Mouse (Mus musculus) gastrocnemius, adult 18-20 months (tissue): ENCODE data around the gene Filip1l. TPM values are rescaled to one million over a fixed set of nuclear protein-coding genes. Genes with fewer than 3 reads are reported as not detected.

Experiments
- DNase-seq: peaks from one replicate; pipeline ENCODE4 v3.0.0; 2021; ENCODE audit warnings: low spot score
- long read RNA-seq, 2 experiments: library from polyadenylated mRNA; stranded (forward); transcript quantifications; one replicate each; pipeline ENCODE4 v2.0.0; 2021
- total RNA-seq, 2 experiments: library from RNA; stranded (reverse); gene quantifications; 2 replicates each; pipeline ENCODE4 v1.2.3; 2021

The Filip1l gene
- total RNA-seq: 10 to 100 TPM; 44.0 to 60.2 TPM
- long read RNA-seq, experiment 1, full-length matches to known transcripts: 16 of 22 reads
- long read RNA-seq, experiment 1, partial matches to known transcripts: 1 of 22 reads
- long read RNA-seq, experiment 1, other reads (novel, unspliced or antisense): 5 of 22 reads
- long read RNA-seq, experiment 2, full-length matches to known transcripts: 13 of 20 reads
- long read RNA-seq, experiment 2, partial matches to known transcripts: 2 of 20 reads
- long read RNA-seq, experiment 2, other reads (novel, unspliced or antisense): 5 of 20 reads

GRCm38 (mm10) chr16:57352751-57353150 is at the start of gene Filip1l:
Filip1l (plus strand) TSS chr16:57353093.
- peak; percentile 44 for DNase-seq

- DNase-seq: no peak
Measured at GRCm38 (mm10) chr16:57303716-57304115, 49.2 kb upstream of the Filip1l start.

GRCm38 (mm10) chr16:57305463-57305862 is 47.4 kb upstream of the Filip1l start:
- DNase-seq: no peak

GRCm38 (mm10) chr16:57312130-57312529 is 40.8 kb upstream of the Filip1l start:
- no peak for DNase-seq

- no peak for DNase-seq
Measured at GRCm38 (mm10) chr16:57313487-57313886, 39.4 kb upstream of the Filip1l start.

- DNase-seq: no peak
Measured at GRCm38 (mm10) chr16:57314236-57314635, 38.7 kb upstream of the Filip1l start.

- no peak for DNase-seq
Measured at GRCm38 (mm10) chr16:57315026-57315425, 37.9 kb upstream of the Filip1l start.

- no peak for DNase-seq
Measured at GRCm38 (mm10) chr16:57317127-57317526, 35.8 kb upstream of the Filip1l start.

GRCm38 (mm10) chr16:57317882-57318636 is 34.8 kb upstream of the Filip1l start:
- DNase-seq: no peak

GRCm38 (mm10) chr16:57318637-57319125 is 34.2 kb upstream of the Filip1l start:
- DNase-seq: no peak

- no peak for DNase-seq
Measured at GRCm38 (mm10) chr16:57319284-57320124, 33.4 kb upstream of the Filip1l start.

- peak; percentile 78 for DNase-seq
Measured at GRCm38 (mm10) chr16:57326996-57327395, 25.9 kb upstream of the Filip1l start.

- no peak for DNase-seq
Measured at GRCm38 (mm10) chr16:57329028-57329427, 23.9 kb upstream of the Filip1l start.

GRCm38 (mm10) chr16:57330111-57330510 is 22.8 kb upstream of the Filip1l start:
- no peak for DNase-seq

- no peak for DNase-seq
Measured at GRCm38 (mm10) chr16:57332301-57332700, 20.6 kb upstream of the Filip1l start.

GRCm38 (mm10) chr16:57336770-57337423 is 16.0 kb upstream of the Filip1l start:
- DNase-seq: no peak

- no peak for DNase-seq
Measured at GRCm38 (mm10) chr16:57339765-57340612, 12.9 kb upstream of the Filip1l start.

GRCm38 (mm10) chr16:57340613-57340898 is 12.3 kb upstream of the Filip1l start:
- no peak for DNase-seq

- no peak for DNase-seq
Measured at GRCm38 (mm10) chr16:57346258-57346657, 6.6 kb upstream of the Filip1l start.

GRCm38 (mm10) chr16:57349039-57349438 is 3.9 kb upstream of the Filip1l start:
- peak; percentile 78 for DNase-seq

GRCm38 (mm10) chr16:57349689-57350088 is 3.2 kb upstream of the Filip1l start:
- DNase-seq: no peak
